Comparison of ENCODE assay signal across 16 mouse cellular contexts in genomic region chr3:122090338-122090737, GRCm38 (mm10). TPM values are rescaled to one million over a fixed set of nuclear protein-coding genes. Genes with fewer than 3 reads are reported as not detected.
"Had no signal": no experiment of that assay in that cellular context is flagged by ENCODE, and none has a peak within 500 bp of the region (broad histone marks: within the 10 kb centered on the region; RNA-seq: fewer than 3 reads in every experiment).

No protein-coding gene starts in this region.

- H3K27me3 ChIP-seq: neural tube, embryonic 12.5 days; stomach, embryonic 15.5 days had no signal

- H3K9ac ChIP-seq: liver, embryonic 14.5 days; lung, embryonic 14.5 days; midbrain, embryonic 13.5 days; midbrain, embryonic 15.5 days; neural tube, embryonic 12.5 days; stomach, embryonic 15.5 days had no signal

- ATAC-seq: midbrain, embryonic 13.5 days; midbrain, embryonic 15.5 days had no signal

- H3K27ac ChIP-seq: liver, embryonic 14.5 days; midbrain, embryonic 13.5 days; midbrain, embryonic 15.5 days; neural tube, embryonic 12.5 days; stomach, embryonic 15.5 days; stomach, postnatal 0 days had no signal

- H3K4me2 ChIP-seq: lung, embryonic 14.5 days; midbrain, embryonic 11.5 days; midbrain, embryonic 13.5 days; midbrain, embryonic 15.5 days; neural tube, embryonic 12.5 days; stomach, embryonic 15.5 days had no signal

- H3K9me3 ChIP-seq: midbrain, embryonic 13.5 days; midbrain, embryonic 15.5 days; neural tube, embryonic 12.5 days; stomach, embryonic 15.5 days had no signal

- H3K36me3 ChIP-seq: midbrain, embryonic 13.5 days; midbrain, embryonic 15.5 days; neural tube, embryonic 12.5 days; stomach, embryonic 15.5 days had no signal

- DNase-seq: lung, adult 18-20 months; lung, embryonic 14.5 days; lung, postnatal 10 days; lung, postnatal 4 days; right cerebral cortex, postnatal 14 days; thymus, adult 2 months; thymus, postnatal 14 days; thymus, postnatal 36 days had no signal

- H3K4me3 ChIP-seq: midbrain, embryonic 13.5 days; midbrain, embryonic 15.5 days; neural tube, embryonic 12.5 days; stomach, embryonic 15.5 days had no signal

RNA-seq across cellular contexts. Expression of gene Abca4, which starts 46.1 kb away (rescaled TPM):
- total RNA-seq: monocyte, adult 5-6 weeks had no signal
